Mouse (Mus musculus): ENCODE measurements around the gene Map1s.
"Not testable (repeated sequence)": the region's sequence is repeated elsewhere in the genome, so short reads cannot be mapped to it uniquely, and the experiment has no call there.

The Map1s gene

DNA sequence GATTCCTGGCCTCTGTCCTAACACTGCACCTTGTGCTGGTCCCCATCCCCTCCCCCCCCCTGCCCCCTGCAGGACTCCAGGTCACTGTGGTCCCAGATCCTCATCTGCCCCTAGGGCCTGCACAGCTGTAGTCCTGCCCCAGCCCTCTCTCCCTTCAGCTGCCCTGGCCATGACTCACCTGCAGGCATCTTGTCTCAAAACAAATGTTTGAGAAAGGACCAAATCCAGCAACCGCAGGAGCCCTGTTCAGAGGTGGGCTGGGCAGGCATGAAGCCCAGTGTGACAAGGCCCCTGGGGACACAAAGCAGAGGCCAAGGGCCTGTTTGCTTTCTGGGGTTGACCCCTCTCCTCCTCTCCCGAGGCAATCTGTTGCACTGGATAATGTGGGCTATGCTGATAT, 27.6 kb upstream of the Map1s start:
- DNase-seq (ENCODE audit: low spot score in 2 of 2): no peak

DNA sequence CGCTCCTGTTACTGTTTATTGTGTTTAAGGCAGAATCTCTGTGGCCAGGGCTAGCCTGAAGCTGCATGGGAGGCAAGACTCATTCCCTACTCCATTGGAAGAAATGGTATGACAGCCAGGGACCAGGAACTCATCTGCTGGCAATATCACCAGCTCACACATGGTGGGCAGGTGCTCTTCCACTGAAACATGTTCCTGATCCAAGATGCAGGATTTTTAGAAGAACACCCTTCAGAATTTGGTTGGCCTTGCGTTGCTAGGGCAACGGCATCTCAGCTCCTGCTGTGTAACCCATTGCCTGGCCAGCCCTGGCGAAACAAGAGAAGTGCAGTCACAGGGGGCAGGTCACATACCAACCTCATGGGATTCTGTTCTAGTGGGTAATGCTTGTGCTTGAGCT, 26.2 kb upstream of the Map1s start:
- no peak for DNase-seq (ENCODE audit: low spot score in 2 of 2)

DNA sequence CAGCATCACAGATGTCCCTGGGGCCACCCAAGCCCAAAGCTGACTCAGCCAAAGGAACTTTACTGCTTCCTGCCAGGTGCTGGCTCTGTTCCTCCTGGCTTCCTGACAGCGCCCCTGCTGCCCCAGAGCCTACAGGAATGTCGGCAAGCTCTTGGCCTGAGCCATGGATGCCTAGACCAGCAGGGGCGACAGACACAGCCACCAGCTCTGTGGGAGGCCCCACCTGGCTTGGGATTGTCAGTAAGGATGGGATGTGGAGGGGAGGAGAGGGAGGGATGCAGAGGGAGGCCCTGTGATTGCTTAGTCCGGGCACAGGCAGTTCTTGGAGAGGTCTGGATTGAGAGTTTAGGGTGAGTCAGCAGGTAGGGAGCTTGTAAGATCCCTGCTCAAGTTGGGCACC, 25.6 kb upstream of the Map1s start:
- DNase-seq (ENCODE audit: low spot score in 2 of 2): no peak

DNA sequence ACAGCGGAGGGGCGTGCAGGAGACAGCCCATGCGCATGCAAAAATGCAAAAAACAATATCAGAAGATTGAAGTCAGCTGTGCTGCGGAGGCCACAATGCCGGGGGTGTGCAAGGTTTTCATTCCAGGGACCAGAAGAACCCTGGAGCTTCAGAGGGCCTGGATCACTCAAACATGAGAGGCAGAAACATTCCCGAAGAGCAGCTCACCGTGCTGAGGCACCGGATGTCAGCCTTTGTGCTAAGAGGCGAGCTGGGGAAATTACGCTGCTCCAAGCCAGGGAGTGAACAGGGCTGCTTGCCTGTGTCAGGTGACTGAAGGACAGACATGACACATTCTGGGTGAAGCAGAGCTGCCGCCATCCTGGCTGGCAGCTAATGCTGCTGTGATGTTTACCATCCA, 25.2 kb upstream of the Map1s start:
- no peak for DNase-seq (ENCODE audit: low spot score in 2 of 2)

DNA sequence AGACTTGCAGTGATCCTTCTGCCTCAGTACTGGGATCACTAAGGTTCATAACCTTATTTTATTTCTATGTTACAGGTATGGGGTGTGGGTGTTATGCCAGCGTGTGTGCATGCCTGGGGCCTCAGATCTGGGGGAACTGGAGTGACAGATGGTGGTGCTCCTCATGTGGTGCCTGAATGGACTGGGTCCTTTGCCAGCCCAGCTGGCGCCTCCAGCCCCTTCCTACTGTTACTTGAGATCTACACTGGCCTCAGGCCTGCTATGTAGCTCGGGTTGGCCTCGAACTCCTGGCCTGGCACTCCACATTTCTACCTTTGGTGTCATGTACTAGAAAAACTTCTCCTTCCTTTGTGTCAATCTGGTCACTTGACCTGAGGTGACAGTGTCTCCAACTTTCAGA, 21.5 kb upstream of the Map1s start:
- DNase-seq (ENCODE audit: low spot score in 2 of 2): no peak

DNA sequence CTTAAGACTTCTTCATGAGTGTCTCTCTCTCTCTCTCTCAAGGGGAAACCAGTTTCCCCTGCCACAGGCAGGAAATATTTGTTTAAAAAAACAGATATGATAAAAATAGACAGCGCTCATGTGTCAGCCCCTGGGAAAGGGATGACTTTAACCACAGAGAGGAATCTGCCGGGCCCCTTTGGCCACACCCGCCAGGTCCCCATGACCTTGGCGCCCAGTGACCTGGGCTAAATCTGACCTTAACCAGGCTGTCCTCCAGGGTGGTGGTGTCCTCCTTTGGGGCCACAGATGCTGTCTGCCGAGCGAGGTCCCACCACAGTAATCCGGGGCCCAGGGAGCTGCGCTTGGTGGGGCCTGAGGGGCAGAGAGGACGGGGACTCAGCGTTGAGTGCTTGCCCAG, 21.0 kb upstream of the Map1s start:
- no peak for DNase-seq (ENCODE audit: low spot score in 2 of 2)

DNA sequence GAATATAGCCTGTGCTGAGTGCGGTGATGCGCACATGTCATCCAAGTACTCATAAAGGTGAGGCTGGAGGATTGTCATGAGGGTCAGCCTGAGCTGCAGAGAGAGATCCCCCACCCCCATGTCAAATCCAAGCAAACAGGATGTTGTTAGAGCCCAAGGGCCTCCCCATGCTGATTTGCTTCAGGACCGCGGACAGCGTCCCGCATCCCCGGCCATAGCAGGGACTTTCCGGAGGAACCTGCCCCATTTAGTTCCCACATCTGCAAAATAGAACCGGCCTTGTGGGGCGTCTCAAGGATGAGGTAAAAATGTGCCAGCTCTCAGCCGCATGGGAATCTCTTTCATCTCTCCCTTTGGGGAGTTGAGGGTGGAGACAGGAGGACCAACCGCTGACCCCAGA, 20.1 kb upstream of the Map1s start:
- no peak for DNase-seq (ENCODE audit: low spot score in 2 of 2)

DNA sequence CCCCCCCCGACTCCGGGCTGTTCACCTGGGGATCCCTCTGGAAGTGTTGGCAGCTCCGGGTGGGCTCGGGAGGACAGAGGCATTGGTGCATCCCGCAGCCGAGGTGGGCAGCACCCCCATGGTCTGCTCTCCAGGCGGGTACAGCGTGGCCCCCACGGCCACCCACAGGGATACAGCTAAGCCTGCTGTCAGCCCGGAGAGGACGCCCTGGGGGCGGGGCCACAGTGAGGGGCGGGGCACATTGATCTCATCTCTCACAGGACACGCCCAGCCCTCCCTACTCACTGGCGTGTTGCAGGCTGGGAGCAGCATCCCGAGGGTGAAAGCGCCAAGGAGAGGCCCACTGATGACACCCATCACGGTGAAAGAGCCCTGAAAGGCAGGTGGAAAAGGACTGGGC, 18.1 kb upstream of the Map1s start:
- DNase-seq (ENCODE audit: low spot score in 2 of 2): no peak

DNA sequence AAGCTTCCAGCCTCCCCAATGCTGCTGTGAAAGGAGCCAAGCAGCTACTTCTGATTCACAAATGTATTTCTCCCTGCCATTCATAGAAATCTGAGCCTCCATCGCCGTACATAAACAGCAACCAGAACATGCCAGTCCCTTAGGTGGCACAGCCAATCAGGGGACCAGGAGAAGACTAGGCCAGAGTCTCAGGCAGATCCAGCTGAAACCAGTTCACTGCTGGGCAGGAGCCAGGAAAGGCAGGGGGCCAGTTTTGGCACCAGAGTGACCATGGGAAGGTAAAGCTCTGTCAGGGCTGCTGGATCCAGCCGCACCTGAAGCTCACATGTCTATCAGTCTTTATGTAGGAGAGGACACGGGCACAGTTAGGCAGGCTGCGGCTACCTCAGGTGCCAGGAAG, 15.1 kb upstream of the Map1s start:
- no peak for DNase-seq (ENCODE audit: low spot score in 2 of 2)

DNA sequence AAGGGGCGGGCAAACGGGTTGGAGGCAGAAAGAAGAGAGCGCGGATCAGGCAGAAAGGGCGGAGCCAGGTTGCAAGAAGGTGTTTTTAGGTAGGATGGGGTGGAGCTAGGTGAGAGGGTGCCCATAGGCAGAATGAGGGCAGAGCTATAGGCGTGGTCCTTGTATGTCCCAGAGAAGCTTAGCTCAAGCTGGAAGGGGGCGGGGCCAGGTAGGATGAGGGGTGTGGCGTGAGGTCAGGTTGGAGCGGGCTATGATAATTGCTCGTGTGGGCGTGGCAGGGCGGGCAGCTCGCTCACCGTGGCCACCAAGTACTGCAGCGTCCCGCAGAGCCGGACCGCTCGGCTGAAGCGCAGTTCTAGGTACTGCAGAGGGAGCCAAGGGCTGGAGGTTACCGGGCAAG, 14.4 kb upstream of the Map1s start:
- DNase-seq (ENCODE audit: low spot score in 2 of 2): peak; percentile 56 to 59

DNA sequence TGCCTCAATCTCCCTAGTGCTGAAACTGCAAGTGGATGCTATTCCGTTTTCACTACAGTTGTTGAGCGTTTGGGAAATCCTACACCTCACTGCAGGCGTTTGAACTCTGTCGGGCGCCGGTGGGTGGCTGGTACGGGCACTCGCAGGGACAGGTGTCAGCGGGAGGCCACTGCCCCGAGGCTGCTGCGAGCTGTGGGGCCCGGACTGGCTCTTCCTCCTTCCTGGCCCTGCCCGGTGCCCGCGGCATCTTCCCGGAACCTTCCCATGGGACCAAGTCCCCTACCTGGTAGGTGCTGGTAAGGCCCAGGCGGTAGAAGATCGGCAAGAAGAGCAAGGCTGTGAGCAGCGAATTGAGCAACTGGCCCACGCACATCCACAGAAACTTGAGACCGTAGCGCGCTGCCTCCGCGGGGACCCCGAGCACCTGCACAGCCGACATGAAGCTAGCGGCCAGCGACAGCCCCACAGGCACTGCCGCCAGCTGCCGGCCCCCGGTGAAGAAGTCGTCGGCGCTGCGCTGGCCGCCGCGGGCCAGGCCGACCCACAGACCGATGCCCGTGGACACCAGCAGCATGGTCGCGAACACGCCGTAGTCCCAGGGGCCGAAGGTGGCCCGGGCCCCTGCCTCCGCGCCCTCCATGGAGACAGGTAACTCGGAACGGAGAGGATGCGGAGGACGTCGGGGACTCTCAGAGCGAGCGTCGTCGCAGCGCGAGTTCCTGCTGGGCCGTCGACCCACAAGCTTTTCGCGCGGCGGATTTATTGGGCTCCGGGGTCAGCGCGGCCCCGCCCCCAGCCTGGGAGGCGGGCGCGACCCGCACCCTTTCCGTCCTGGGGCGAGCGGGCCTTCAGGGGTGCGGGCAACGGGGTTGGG, 13.5 kb upstream of the Map1s start, which contains the start of gene Slc5a5:
Gene Slc5a5 (minus strand): TSS at position 736 of the 874 bp plus-strand sequence.
- DNase-seq (ENCODE audit: low spot score in 2 of 2): no peak

DNA sequence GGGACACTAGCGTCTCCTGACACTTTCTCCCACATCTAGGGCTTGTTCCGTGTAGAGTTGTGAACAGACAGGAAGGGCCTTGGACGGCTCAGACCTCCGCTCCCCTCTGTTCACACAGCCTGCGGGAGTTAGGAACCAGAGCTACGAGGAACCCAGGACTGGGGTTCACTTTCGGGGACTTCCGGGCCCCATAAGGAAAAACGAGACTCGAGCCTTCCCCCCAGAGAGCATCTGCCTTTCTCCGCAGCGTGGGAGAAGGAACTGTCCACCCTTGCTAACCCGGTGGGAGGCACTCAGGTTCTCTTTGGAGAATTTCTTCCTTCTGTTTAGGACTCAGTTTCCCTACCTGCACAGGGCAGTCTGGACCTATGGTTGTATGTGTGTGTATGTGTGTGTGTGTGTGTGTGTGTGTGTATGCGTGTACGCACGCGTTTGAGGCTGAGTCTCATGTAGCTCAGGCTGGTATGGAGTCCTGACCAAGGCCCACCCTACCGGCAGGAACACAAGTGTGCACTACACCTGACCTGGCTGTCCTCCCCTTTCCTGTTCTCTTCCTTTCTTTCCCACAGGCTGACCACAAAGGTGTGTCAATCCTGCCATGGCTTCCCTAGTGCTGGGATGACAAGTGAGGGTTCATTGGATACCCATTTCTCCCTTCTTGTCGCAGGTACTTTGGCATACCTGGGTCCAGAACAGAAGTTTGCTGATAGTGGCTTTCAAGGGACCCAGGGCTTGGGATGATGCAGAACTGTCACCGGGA, 12.7 kb upstream of the Map1s start:
- DNase-seq (ENCODE audit: low spot score in 2 of 2): no peak

DNA sequence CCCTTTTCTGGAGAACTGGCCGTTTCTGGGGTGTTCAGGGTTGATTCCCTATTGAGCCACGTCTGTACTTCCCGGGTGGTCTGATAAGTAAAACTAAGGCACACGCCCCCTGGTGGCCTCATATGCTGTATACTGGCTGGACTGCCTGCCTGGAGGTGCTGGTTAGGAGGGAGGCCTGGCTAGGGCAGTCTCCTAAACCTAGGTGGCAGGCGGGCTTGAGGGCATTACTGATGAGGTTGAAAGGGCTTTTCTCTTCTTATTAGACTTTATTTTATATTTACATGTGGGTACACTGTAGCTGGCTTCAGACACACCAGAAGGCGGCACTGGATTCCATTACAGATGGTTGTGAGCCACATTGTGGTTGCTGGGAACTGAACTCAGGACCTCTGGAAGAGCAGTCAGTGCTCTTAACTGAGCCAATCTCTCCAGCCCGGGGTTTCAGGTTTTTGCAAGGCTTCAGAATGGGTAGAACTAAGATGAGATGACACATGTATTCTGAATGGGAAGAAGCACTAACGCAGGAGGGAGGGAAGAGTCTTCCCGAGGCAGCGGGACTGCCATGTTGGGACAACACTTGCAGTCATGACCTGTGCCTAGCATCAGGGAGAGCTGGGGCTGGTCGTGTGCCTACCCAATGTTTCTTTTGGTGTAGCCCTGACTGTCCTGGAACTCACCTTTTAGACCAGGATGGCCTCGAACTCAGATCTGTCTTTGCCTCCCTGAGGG, 11.9 kb upstream of the Map1s start:
- no peak for DNase-seq (ENCODE audit: low spot score in 2 of 2)

DNA sequence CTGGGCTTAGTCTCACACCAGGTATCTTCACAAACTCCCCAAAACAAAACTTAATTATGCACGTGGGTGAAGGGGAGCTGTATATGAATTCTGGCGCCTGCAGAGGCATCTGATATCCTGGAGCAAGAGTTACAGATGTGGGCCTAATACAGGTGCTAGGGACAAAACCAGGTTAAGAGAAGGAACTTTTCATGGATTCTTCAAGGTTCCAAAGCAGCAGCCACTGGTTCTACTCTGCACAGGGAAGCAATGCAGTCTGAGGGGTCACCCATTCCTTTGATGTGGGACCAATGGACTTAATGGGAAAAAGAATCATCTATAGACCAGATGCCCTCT, 11.4 kb upstream of the Map1s start:
- DNase-seq (ENCODE audit: low spot score in 2 of 2): no peak

DNA sequence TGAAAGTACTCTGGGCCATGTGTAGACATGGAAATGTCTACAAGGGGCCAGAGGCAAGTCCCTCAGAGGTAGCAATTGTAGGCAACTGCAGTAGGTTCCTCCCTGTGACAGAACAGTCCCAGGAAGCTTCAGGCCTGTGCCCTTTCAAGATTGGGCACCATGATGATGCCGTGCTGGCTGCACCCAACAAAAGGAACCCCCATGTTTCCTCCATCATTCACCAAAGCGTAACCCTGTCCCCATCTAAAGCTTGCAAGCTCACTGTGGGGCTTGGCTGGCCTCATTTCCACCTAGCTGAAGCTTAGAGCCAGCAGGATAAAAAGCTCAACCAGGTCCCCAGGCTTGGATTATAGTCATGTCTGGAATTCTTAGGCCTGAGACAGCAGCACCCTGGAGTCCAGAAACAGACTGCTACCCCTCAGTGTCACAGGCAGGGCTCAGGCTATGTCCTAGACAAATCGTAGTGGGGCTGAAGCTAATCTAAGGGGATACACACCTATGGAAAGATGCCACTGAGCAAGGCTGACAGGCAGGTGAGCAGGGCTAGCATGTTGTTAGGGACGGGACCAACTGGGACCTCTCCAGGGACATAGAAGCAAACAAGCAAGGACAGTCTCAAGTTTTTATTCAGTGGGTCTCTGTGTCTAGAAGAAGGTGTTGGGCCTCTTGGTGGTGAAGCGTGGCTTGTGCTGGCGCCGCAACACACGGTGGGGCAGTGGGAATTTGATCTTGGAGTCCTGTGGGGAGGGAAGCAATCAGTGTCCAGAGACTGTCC, 10.8 kb upstream of the Map1s start:
- no peak for DNase-seq (ENCODE audit: low spot score in 2 of 2)

DNA sequence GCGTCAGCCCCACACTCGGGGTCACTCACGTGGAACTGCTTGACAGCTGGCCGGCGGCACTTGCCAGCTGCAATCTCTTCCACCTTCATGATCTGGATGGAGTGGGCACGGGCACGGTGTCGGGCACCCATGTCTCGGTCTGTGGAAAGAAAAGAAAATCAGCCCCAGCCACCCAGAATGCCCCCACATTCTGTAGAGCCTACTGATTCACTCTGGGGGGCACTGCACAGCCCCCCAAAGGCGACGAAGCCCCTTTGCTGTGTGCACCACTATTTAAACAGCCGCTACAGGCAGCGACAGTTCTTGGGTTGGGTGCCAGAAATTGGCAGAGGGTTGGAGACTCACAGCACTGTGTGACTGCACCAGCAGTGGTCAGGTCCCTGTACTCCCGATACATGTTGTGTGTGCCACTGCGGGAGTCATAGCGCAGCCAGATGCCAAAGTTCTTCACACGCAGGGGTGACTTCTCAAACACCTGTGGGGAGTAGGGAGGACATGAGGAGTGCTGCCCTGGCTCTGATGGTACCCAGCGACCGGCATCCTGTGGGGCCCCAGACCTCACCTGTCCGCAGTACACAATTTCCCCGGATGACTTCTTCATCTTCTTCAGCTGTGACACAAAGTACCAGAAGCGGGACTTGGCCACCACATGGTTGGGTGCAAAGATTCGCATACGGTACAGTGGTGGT, 10.0 kb upstream of the Map1s start:
- not testable (repeated sequence) for DNase-seq (ENCODE audit: low spot score in 2 of 2)

DNA sequence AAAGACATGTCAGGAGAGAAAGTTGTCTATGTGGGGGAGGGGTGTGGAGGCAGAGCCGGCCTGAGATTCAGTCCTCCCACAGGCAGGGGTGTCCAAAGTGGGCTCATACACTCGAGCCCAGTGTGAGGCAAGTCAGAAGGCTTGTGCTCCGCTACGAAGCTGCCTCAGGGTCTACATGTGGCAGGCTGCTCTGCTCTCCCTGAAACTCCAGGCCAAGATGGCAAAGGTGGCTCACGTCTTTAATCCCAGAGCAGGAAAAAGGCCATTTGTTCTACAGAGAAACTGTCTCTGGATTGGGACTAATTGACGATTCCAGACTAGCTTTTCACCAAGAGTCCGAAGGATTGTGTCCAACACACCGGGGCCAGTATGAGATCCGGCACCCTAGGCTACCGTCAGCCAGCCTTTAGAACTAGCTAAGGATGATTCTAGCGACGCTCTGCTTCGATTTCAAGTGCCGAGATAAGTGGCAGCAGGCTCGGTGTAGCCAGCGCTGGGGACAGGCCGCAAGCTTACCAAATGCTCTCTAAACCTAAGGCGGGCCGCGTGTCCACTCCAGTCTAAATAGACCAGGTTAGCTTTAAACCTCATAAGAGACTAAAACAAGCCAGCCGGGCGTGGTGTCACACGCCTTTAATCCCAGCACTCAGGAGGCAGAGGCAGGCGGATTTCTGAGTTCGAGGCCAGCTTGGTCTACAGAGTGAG, 9.3 kb upstream of the Map1s start:
- DNase-seq (ENCODE audit: low spot score in 2 of 2): no peak

DNA sequence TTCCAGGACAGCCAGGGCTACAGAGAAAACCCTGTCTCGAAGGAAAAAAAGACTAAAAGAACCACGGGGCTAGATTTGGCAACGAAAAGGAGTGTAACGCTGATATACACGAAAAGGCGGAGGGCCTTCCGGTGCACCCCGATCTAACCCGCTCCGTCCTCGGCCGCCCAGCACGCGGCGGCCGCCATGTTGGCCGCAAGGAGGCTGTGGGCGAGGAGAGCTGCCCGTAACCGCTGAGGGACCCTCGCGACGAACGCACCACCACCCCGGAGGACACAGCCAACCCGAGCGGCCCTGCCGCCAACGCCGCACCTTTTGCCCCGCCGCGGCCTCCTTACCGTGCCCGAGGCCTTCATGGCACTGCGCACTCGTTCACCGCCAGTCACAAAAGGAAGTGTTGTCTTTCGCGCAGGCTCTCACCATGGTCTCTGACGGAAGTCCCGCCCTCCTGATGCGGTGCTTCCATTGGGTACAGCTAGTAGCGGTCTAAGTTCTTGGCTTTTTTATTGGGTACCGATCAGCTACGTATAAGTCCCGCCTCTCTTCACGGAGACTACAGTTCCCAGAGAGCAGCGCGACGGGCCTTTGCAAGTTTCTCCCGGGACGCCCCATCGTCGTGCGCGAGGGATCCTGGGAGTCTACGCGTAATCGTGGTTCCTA, 8.6 kb upstream of the Map1s start, which contains the start of gene Rpl18a:
Gene Rpl18a (minus strand): TSS at position 392 of the 660 bp plus-strand sequence.
- DNase-seq (ENCODE audit: low spot score in 2 of 2): peak; percentile 85 to 95

DNA sequence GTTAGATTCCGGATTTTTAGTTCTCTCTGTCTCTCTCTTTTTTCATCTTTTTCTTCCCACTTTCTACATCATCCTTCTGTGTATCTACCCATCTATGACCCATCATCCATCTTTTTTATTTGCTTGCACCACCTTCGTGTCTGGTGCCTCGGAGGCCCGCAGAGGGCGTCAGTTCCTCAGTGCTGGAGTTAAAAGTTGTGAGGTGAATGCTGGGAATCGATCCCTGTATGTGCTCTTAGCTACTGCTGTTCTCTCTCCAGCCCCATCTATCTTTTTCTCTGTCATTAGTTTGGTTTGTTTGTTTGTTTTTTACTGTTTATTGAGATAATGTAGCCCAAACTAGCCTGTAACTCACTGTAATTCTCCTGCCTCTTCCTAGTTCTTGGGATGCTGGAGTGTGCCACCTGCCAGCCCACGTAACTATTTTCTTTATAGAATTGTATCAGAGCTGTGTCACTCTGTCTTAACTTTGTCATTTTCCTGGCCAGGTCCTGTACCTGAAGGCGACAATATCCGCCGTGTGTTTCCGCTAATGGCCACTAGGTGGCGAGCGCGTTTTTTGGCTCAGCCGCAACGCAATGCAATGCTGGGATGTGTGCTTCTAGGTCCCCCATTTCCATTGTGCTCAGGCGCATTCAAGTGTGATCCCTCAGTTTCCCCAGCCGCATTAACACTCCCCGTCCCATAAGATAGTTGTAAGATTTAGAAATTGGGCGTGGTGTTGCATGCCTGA, 7.9 kb upstream of the Map1s start:
- peak; percentile 76 to 81 for DNase-seq (ENCODE audit: low spot score in 2 of 2)
